Mouse (Mus musculus) embryonic facial prominence, embryonic 10.5 days (tissue): ENCODE measurements around the gene Rnf169. TPM values are rescaled to one million over a fixed set of nuclear protein-coding genes. Genes with fewer than 3 reads are reported as not detected.
A peak's percentile ranks its signal among the peaks of the same experiment; 100 is the strongest.

Experiments used
- DNase-seq: peaks from one replicate; pipeline ENCODE4 v3.0.0-alpha.2; 2017; ENCODE audit warnings: low spot score
- H3K27ac ChIP-seq: fragments of 300-500 bp; sonication (generic); replicated peaks from 2 replicates; pipeline ENCODE4 v1.5.1; 2016; ENCODE audit warnings: mild to moderate bottlenecking
- H3K27me3 ChIP-seq: fragments of 300-500 bp; sonication (generic); replicated peaks from 2 replicates; pipeline ENCODE4 v1.6.1; 2016; ENCODE audit warnings: low read depth, mild to moderate bottlenecking; ENCODE audit not compliant: poor library complexity, severe bottlenecking
- H3K36me3 ChIP-seq: fragments of 300-500 bp; sonication (generic); replicated peaks from 2 replicates; pipeline ENCODE4 v1.6.1; 2016; ENCODE audit warnings: mild to moderate bottlenecking, moderate library complexity
- H3K4me1 ChIP-seq: fragments of 300-500 bp; sonication (generic); 2 replicates; pipeline ENCODE4 v1.6.1; 2016
- H3K4me3 ChIP-seq: fragments of 300-500 bp; sonication (generic); 2 replicates; pipeline ENCODE4 v1.5.1; 2016; ENCODE audit warnings: mild to moderate bottlenecking, moderate library complexity
- H3K9me3 ChIP-seq: fragments of 300-500 bp; sonication (generic); 2 replicates; pipeline ENCODE4 v1.6.1; 2016; ENCODE audit warnings: mild to moderate bottlenecking
- WGBS: fragments of 180-500 bp; shearing (Covaris S2); methylation state at CpG from one replicate; pipeline ENCODE4 v1.1.7; 2016; 5-methylcytosine and 5-hydroxymethylcytosine counted together
- polyA plus RNA-seq: library from polyadenylated mRNA; unstranded; fragments of >200 nt; fragmentation: Nextera tagmentation; extraction: Ambion mirVana; gene quantifications from 2 replicates; pipeline ENCODE4 v1.2.1, GENCODE M21; 2016

Gene Rnf169
- polyA plus RNA-seq, 1 experiment from 2014 or later = 5.7 TPM

GRCm38 (mm10) chr7:99998668-99999067, 18.4 kb upstream of the Rnf169 start:
- H3K4me3 ChIP-seq = no peak overlapping the region
- no peaks in the 10 kb centered on the region for H3K9me3 ChIP-seq
- H3K36me3 ChIP-seq = no peaks in the 10 kb centered on the region
- DNase-seq = no peak
- WGBS = 88% methylated on average over 3 of the region's 3 CpGs
- H3K27ac ChIP-seq = no peak overlapping the region
- peaks cover 11% of the 10 kb centered on the region for H3K27me3 ChIP-seq
- no peaks in the 10 kb centered on the region for H3K4me1 ChIP-seq

- Histone ChIP-seq H3K4me1 (0 out of 2 replicates have a peak, but pooled peaks cover under 1% of the 10 kb centered on the region), H3K4me3 (no peak overlapping the region), H3K27ac (no peak overlapping the region), H3K9me3 (no peaks in the 10 kb centered on the region), H3K27me3 (no peaks in the 10 kb centered on the region), H3K36me3 (no peaks in the 10 kb centered on the region)
- WGBS = 76% methylated on average over 7 of the region's 7 CpGs
- DNase-seq = no peak
Measured at GRCm38 (mm10) chr7:99995186-99995585, 14.9 kb upstream of the Rnf169 start.

- H3K4me3 ChIP-seq = no peak overlapping the region
- H3K27me3 ChIP-seq = no peaks in the 10 kb centered on the region
- no peaks in the 10 kb centered on the region for H3K36me3 ChIP-seq
- H3K4me1 ChIP-seq = peaks cover 12% of the 10 kb centered on the region
- WGBS = 86% methylated on average over 7 of the region's 7 CpGs
- no peak overlapping the region for H3K27ac ChIP-seq
- H3K9me3 ChIP-seq = no peaks in the 10 kb centered on the region
- DNase-seq = no peak
Measured at GRCm38 (mm10) chr7:99993159-99993558, 12.9 kb upstream of the Rnf169 start.

- H3K9me3 ChIP-seq = no peaks in the 10 kb centered on the region
- no peaks in the 10 kb centered on the region for H3K36me3 ChIP-seq
- H3K4me1 ChIP-seq = peaks cover 12% of the 10 kb centered on the region
- WGBS = 78% methylated on average over 8 of the region's 8 CpGs
- no peak overlapping the region for H3K4me3 ChIP-seq
- H3K27ac ChIP-seq = no peak overlapping the region
- no peak for DNase-seq
- peaks cover 10% of the 10 kb centered on the region; the same call in 1 of the 2 replicates for H3K27me3 ChIP-seq
Measured at GRCm38 (mm10) chr7:99990990-99991707, 10.9 kb upstream of the Rnf169 start.

- Histone ChIP-seq H3K9me3 (no peaks in the 10 kb centered on the region), H3K4me3 (no peak overlapping the region), H3K27me3 (peaks cover 10% of the 10 kb centered on the region; the same call in 1 of the 2 replicates), H3K36me3 (no peaks in the 10 kb centered on the region), H3K27ac (no peak overlapping the region), H3K4me1 (peaks cover 12% of the 10 kb centered on the region)
- peak; percentile 41 for DNase-seq
- WGBS = 62% methylated on average over 15 of the region's 15 CpGs
Measured at GRCm38 (mm10) chr7:99989844-99990760, 9.9 kb upstream of the Rnf169 start.

- no peaks in the 10 kb centered on the region for H3K36me3 ChIP-seq
- peaks cover 12% of the 10 kb centered on the region for H3K4me1 ChIP-seq
- H3K4me3 ChIP-seq = no peak overlapping the region
- WGBS = 7% methylated on average over 4 of the region's 4 CpGs
- H3K27me3 ChIP-seq = peaks cover 10% of the 10 kb centered on the region; the same call in 1 of the 2 replicates
- no peak overlapping the region for H3K27ac ChIP-seq
- no peaks in the 10 kb centered on the region for H3K9me3 ChIP-seq
- peak; percentile 85 for DNase-seq
Measured at GRCm38 (mm10) chr7:99988725-99989124, 8.5 kb upstream of the Rnf169 start.

GRCm38 (mm10) chr7:99982256-99983242, 2.3 kb upstream of the Rnf169 start:
- no peak for DNase-seq
- Histone ChIP-seq H3K4me3 (no peak overlapping the region), H3K9me3 (no peaks in the 10 kb centered on the region), H3K4me1 (peaks cover 24% of the 10 kb centered on the region), H3K27me3 (peaks cover 10% of the 10 kb centered on the region; the same call in 1 of the 2 replicates), H3K27ac (no peak overlapping the region), H3K36me3 (no peaks in the 10 kb centered on the region)
- 83% methylated on average over 13 of the region's 13 CpGs for WGBS

- Histone ChIP-seq H3K27ac (peak overlapping the region; percentile 99; the same call in 1 of the 2 replicates), H3K36me3 (peaks cover 11% of the 10 kb centered on the region), H3K4me3 (no peak overlapping the region), H3K27me3 (no peaks in the 10 kb centered on the region), H3K9me3 (no peaks in the 10 kb centered on the region), H3K4me1 (peaks cover 24% of the 10 kb centered on the region)
- DNase-seq = no peak
- WGBS = 14% methylated on average over 2 of the region's 2 CpGs
Measured at GRCm38 (mm10) chr7:99981311-99981710, 1.1 kb upstream of the Rnf169 start.

- H3K36me3 ChIP-seq = peaks cover 12% of the 10 kb centered on the region
- 2% methylated on average over 51 of the region's 51 CpGs for WGBS
- H3K9me3 ChIP-seq = no peaks in the 10 kb centered on the region
Measured at GRCm38 (mm10) chr7:99979546-99980131, 609 bp downstream of the Rnf169 start.

GRCm38 (mm10) chr7:99979081-99979480, 1.2 kb downstream of the Rnf169 start:
- Histone ChIP-seq H3K4me3 (peak overlapping the region; percentile 91), H3K36me3 (peaks cover 12% of the 10 kb centered on the region), H3K27ac (peak overlapping the region; percentile 99), H3K4me1 (peaks cover 31% of the 10 kb centered on the region), H3K9me3 (no peaks in the 10 kb centered on the region), H3K27me3 (no peaks in the 10 kb centered on the region)
- WGBS = 15% methylated on average over 6 of the region's 6 CpGs
- DNase-seq = no peak

More at GRCm38 (mm10) chr7:99979546-99980131, 609 bp downstream of the Rnf169 start:
- no peaks in the 10 kb centered on the region for H3K27me3 ChIP-seq
- H3K27ac ChIP-seq = peak overlapping the region; percentile 99
- DNase-seq = peak; percentile 81
- H3K4me3 ChIP-seq = peak overlapping the region; percentile 91
- peaks cover 26% of the 10 kb centered on the region for H3K4me1 ChIP-seq

GRCm38 (mm10) chr7:99978041-99978440, 2.2 kb downstream of the Rnf169 start:
- Histone ChIP-seq H3K36me3 (peaks cover 12% of the 10 kb centered on the region), H3K4me1 (peaks cover 39% of the 10 kb centered on the region), H3K27ac (no peak overlapping the region), H3K4me3 (no peak overlapping the region; the same call in 1 of the 2 replicates), H3K9me3 (no peaks in the 10 kb centered on the region), H3K27me3 (no peaks in the 10 kb centered on the region)
- DNase-seq = no peak
- 88% methylated on average over 2 of the region's 2 CpGs for WGBS
